In the genomic region with DNA sequence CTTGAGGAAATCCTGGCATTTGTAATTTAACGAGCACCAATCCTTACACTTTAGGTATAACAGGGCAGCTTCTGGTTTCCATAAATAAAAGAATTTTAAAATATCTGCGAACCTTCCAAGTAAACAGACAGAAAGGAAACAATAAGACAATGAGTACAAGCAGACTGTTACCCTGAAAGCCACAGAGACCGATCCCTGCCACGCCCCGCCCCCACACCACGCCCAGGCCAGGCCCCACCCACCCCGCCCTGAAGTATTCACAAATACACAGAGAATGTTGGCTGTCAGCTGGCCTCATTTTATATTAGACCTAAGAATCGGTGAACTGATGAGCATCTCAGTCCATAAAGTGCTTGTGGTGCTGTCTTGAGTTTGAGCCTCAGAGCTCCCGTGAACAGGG, we compare ENCODE assay signal across 13 mouse cellular contexts.
"Had no signal": no experiment of that assay in that cellular context is flagged by ENCODE, and none has a peak within 500 bp of the region (broad histone marks: within the 10 kb centered on the region; RNA-seq: fewer than 3 reads in every experiment).

No protein-coding gene starts in this region.

- H3K27ac ChIP-seq: limb, embryonic 13.5 days; liver, embryonic 12.5 days; midbrain, embryonic 12.5 days had no signal

- H3K36me3 ChIP-seq: limb, embryonic 13.5 days; liver, embryonic 12.5 days; midbrain, embryonic 12.5 days had no signal

- H3K27me3 ChIP-seq: limb, embryonic 13.5 days; liver, embryonic 12.5 days; midbrain, embryonic 12.5 days had no signal

- H3K9ac ChIP-seq: limb, embryonic 13.5 days; liver, embryonic 12.5 days; midbrain, embryonic 12.5 days had no signal

- H3K4me2 ChIP-seq: limb, embryonic 13.5 days; liver, embryonic 12.5 days; midbrain, embryonic 12.5 days had no signal

- H3K4me3 ChIP-seq: limb, embryonic 13.5 days; liver, embryonic 12.5 days; megakaryocyte, embryonic 14.5 days; midbrain, embryonic 12.5 days had no signal

- ATAC-seq: liver, embryonic 12.5 days; midbrain, embryonic 16.5 days had no signal

- DNase-seq: kidney, adult 18-20 months; kidney, postnatal 10 days; kidney, postnatal 4 days; left cerebral cortex, postnatal 4 days; lung, adult 2 months; lung, postnatal 10 days; lung, postnatal 4 days; right cerebral cortex, postnatal 14 days had no signal
